Mouse (Mus musculus) megakaryocyte, embryonic 14.5 days (primary cell): ENCODE results near the gene Tns3. TPM values are rescaled to one million over a fixed set of nuclear protein-coding genes. Genes with fewer than 3 reads are reported as not detected.

Source experiments
- H3K27me3 ChIP-seq: replicated peaks from 2 replicates; pipeline ENCODE3; 2012; ENCODE audit warnings: inconsistent platforms
- H3K36me3 ChIP-seq: replicated peaks from 2 replicates; pipeline ENCODE3; 2012; ENCODE audit warnings: low read length, inconsistent platforms, mixed read lengths
- H3K4me1 ChIP-seq: 2 replicates; pipeline ENCODE4 v1.6.1; 2012; ENCODE audit warnings: inconsistent platforms
- H3K4me3 ChIP-seq: replicated peaks from 2 replicates; pipeline ENCODE3; 2012; ENCODE audit warnings: moderate library complexity, mild to moderate bottlenecking, inconsistent platforms
- H3K9me3 ChIP-seq: 2 replicates; pipeline ENCODE4 v1.6.1; 2012; ENCODE audit warnings: inconsistent platforms
- FLI1 ChIP-seq: IDR thresholded peaks from 2 replicates; pipeline ENCODE4 v1.6.1; 2012; ENCODE audit warnings: low read length, inconsistent platforms, mixed read lengths
- GATA1 ChIP-seq: IDR thresholded peaks from 3 replicates; pipeline ENCODE4 v1.6.1; 2012; ENCODE audit warnings: mixed read lengths, low read length, inconsistent platforms, borderline replicate concordance
- polyA plus RNA-seq: library from polyadenylated mRNA; stranded (reverse); fragments of >175 nt; gene quantifications from 2 replicates; pipeline ENCODE4 v1.2.3, GENCODE M21; 2012; ENCODE audit warnings: low replicate concordance; ENCODE audit not compliant: insufficient read depth

The Tns3 gene
- polyA plus RNA-seq, 1 experiment: 1.7 TPM

DNA sequence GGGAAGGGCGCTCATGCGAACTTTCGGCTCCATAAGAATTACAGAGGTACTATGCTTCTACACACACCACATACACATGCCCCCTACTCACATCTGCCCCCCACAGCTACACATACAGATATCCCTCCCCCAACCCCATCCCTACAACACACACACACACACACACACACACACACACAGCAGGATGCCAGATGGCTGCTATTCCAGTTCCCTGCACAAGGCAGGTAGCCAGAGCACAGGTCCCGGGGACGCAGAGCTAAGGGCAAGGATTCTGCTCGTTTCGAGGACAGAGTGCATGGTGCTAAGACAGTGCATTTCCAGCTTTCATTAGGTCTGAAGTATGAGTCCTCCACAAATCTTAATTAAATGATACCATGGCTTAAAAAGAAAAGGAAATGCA lies 168.5 kb downstream of the Tns3 start:
- no peaks in the 10 kb centered on the region for H3K27me3 ChIP-seq
- TF ChIP-seq GATA1 (no peak), FLI1 (no peak)
- H3K4me3 ChIP-seq: no peak overlapping the region
- H3K9me3 ChIP-seq: no peaks in the 10 kb centered on the region
- no peaks in the 10 kb centered on the region for H3K36me3 ChIP-seq
- no peaks in the 10 kb centered on the region for H3K4me1 ChIP-seq

DNA sequence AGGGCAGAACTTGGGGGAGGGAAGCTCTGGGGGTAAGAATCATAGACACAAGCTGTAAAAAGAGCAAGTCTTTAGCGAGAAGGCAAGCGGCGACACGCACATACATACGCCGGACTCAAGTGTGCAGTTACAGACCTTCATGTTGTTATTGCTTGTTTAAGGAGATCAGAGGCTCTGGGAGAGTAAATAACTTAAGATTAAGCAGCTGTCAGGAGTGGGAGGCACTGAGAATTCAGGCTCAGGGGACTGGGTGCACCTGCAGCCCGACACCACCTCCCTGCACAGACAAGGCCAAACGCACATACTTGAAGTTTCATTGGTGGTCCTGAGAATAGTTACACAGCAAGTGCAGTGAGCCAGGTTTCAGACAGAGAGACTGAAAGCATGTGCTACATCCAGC lies 169.3 kb downstream of the Tns3 start:
- H3K27me3 ChIP-seq: no peaks in the 10 kb centered on the region
- no peaks in the 10 kb centered on the region for H3K9me3 ChIP-seq
- no peaks in the 10 kb centered on the region for H3K4me1 ChIP-seq
- H3K4me3 ChIP-seq: no peak overlapping the region
- TF ChIP-seq GATA1 (no peak), FLI1 (no peak)
- H3K36me3 ChIP-seq: no peaks in the 10 kb centered on the region

DNA sequence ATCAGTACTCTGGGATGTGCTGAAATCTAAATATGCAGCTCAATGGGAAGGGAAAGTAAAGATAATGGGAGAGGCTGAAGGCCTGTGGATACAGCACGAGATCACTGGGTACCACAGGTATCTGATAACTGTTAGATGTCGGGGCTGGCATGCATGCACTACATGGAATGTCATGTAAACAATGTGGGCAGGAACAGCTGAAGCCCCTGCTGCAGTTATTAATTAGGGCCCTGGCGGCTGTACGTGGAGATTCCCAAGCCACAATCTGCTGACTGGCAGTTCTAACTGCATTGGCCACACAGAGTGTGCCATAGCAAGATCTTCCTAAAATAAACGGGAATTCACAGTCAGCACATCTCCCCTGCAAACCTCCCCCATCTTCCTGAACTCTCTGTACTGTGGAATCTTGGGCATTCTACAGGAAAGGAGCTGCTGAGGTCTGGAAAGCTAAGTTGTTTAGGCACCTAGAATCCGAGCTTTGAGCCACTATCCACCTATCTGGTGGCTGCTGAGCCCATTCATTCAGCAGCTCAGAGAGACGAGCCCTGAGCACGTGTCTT lies 170.3 kb downstream of the Tns3 start:
- H3K4me3 ChIP-seq: no peak overlapping the region
- no peaks in the 10 kb centered on the region for H3K9me3 ChIP-seq
- no peaks in the 10 kb centered on the region for H3K27me3 ChIP-seq
- H3K36me3 ChIP-seq: no peaks in the 10 kb centered on the region
- H3K4me1 ChIP-seq: no peaks in the 10 kb centered on the region
- TF ChIP-seq GATA1 (no peak), FLI1 (no peak)

DNA sequence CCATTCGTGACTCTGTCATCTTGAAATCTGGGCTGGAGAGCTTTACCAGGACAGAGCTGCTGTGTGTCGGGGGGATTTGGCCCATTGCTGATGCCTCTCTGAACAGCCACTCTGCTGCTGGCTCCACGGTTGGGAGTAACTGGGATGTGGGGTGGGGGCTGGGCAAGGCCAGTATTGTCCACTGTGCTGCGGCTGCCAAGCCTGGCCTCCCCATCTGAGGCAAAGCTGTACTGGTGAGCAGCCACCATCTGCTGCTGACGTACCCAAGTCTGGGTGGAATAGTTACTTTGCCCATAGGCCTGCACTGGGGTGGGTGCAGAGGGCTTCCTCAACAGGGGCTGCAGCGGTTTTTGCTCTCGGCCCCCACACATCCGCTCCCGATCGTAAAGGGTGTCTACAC lies 172.0 kb downstream of the Tns3 start:
- no peaks in the 10 kb centered on the region for H3K27me3 ChIP-seq
- H3K4me3 ChIP-seq: no peak overlapping the region
- TF ChIP-seq FLI1 (no peak), GATA1 (no peak)
- no peaks in the 10 kb centered on the region for H3K36me3 ChIP-seq
- no peaks in the 10 kb centered on the region for H3K4me1 ChIP-seq
- H3K9me3 ChIP-seq: no peaks in the 10 kb centered on the region

DNA sequence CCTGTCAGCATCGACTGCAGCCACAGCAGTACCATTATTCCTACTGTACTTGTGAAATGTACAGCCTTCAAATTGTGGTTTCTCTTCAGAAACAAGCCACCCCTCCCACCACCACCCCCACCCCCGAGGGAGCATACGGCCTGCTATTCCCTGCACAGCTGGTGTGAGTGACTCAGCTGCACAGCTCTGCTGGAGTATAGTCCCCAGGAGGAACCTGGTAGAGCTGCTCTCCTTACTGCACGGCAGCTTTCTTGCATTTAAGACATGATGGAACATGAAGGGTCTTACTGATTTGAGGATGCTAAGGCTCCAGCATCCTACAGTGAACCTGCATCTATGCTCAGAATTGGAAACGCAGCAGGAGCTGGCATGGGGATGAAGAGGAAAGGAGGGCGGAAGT lies 176.1 kb downstream of the Tns3 start:
- no peaks in the 10 kb centered on the region for H3K4me1 ChIP-seq
- H3K9me3 ChIP-seq: no peaks in the 10 kb centered on the region
- no peak overlapping the region for H3K4me3 ChIP-seq
- no peaks in the 10 kb centered on the region for H3K27me3 ChIP-seq
- H3K36me3 ChIP-seq: no peaks in the 10 kb centered on the region
- TF ChIP-seq FLI1 (no peak), GATA1 (no peak)

DNA sequence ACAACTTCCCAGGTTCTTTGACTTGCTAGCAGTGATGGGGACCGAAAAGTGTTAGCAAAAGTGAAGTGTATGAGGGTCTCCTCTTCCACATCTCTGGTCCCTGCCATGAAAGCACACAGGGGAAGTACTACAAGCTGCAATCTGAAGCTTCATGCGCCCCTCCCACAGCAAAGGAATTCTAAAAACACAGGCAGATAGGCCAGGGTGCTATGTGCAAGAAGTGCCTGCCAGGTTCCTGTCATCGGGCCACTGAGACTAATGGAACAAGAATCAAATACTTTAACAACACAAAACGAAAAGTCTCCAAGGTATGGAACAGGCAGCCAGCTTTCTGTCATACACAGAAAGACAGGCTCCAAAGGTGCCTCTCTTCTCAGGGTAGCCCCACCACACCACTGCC lies 177.8 kb downstream of the Tns3 start:
- Histone ChIP-seq H3K4me3 (no peak overlapping the region), H3K36me3 (no peaks in the 10 kb centered on the region), H3K4me1 (no peaks in the 10 kb centered on the region), H3K27me3 (no peaks in the 10 kb centered on the region), H3K9me3 (no peaks in the 10 kb centered on the region)
- TF ChIP-seq FLI1 (no peak), GATA1 (no peak)

DNA sequence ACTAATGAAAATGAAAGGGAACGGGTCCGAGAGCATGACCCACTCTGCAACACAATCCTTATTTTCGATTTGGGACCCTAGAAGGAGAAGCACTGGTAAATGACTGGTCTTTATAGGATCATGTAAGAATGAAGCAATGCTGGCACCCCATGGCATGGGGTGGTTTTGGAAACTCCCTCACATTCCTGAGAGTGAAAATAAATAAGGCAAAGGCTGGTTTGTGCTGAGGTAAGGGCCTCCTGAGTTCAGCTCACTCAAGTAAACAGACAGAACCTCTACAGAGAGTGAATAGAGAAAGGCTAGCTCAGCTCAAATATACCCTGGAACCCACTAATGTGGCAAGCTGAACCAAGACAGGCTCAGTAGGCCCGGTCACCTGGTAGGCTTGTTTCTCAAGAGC lies 179.8 kb downstream of the Tns3 start:
- Histone ChIP-seq H3K36me3 (no peaks in the 10 kb centered on the region), H3K9me3 (no peaks in the 10 kb centered on the region), H3K4me1 (no peaks in the 10 kb centered on the region), H3K4me3 (no peak overlapping the region), H3K27me3 (no peaks in the 10 kb centered on the region)
- no peak for TF ChIP-seq FLI1
- no peak for TF ChIP-seq GATA1

DNA sequence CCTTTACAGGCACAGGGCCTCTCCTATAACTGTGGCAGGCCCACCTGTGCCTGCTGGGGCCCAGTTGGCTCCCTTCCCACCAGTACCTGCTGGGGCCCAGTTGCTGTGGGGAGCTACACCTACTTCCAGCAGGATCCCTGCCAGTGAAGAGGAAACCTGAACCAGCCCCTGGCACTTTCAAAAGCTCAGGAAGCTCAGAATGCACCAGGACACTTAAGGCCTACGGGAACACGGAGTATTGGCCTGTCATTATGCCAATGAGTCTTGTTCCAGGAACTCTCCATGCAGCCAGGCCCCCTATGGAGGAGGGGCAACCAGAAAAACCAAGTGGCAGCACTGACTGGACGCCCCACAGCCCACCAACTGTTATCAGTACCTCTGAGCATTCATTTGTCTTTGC lies 181.6 kb downstream of the Tns3 start:
- Histone ChIP-seq H3K36me3 (no peaks in the 10 kb centered on the region), H3K4me3 (no peak overlapping the region), H3K27me3 (no peaks in the 10 kb centered on the region), H3K9me3 (no peaks in the 10 kb centered on the region), H3K4me1 (no peaks in the 10 kb centered on the region)
- TF ChIP-seq FLI1 (no peak), GATA1 (no peak)

DNA sequence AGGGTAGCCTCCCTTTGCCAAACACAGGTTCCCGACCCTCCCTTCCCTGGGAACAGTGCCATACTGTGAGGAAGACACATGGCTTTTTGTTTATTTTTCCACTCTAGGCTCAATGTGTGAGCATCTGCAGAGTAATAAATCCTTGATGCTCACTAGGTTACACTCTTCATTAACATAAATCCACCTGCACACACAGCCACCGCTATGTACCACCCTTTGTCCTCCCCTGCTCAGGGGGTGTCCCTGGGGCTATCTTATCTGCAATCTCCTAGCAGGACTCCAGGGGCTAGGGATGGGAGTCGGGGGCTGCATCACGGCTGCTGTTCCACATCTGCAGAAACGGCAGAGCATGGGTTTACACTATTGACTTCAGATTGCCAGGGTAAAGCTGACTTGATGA lies 182.4 kb downstream of the Tns3 start:
- TF ChIP-seq GATA1 (no peak), FLI1 (no peak)
- no peaks in the 10 kb centered on the region for H3K27me3 ChIP-seq
- H3K36me3 ChIP-seq: no peaks in the 10 kb centered on the region
- H3K4me3 ChIP-seq: no peak overlapping the region
- no peaks in the 10 kb centered on the region for H3K4me1 ChIP-seq
- no peaks in the 10 kb centered on the region for H3K9me3 ChIP-seq

DNA sequence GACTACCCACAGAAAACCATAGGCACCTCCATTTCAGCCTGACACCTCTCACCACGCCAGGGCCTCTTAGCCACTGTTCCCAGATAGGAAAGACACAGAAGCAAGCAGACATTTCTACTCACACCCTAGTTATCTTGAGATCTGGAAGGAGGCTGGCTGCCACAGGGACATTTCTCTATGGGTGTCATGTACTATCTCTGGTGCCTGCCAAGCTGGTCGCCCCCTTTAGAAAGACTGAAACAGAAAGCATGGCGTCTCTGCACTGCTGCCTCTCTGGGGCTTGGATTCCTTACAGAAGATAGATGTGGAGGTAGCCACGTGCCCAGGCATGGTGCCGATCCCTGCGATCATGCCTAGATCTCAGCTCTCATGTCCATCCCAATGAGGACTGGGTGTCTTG lies 182.8 kb downstream of the Tns3 start:
- no peaks in the 10 kb centered on the region for H3K27me3 ChIP-seq
- TF ChIP-seq FLI1 (no peak), GATA1 (no peak)
- no peaks in the 10 kb centered on the region for H3K4me1 ChIP-seq
- H3K9me3 ChIP-seq: no peaks in the 10 kb centered on the region
- no peak overlapping the region for H3K4me3 ChIP-seq
- no peaks in the 10 kb centered on the region for H3K36me3 ChIP-seq

DNA sequence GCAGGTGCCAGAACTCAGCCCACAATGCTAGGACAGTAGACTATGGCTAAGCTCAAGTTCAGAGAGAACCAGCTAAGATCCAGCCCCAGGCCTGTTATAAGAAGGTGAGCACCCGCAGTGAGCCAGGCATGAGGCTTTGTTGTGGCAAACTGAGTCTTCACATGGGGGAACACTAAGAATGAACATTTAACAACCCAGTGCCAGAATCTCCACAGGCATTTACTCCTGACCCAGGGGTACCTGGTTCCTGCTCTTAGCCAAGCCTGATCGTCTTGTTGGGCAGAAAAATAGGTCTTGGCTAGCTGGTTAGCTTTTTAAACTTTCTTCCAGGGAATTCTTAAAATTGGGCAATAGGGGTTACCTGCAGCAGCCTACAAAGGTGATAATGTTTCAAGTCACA lies 184.5 kb downstream of the Tns3 start:
- Histone ChIP-seq H3K36me3 (no peaks in the 10 kb centered on the region), H3K4me3 (no peak overlapping the region), H3K27me3 (no peaks in the 10 kb centered on the region), H3K4me1 (no peaks in the 10 kb centered on the region), H3K9me3 (no peaks in the 10 kb centered on the region)
- TF ChIP-seq GATA1 (no peak), FLI1 (no peak)

DNA sequence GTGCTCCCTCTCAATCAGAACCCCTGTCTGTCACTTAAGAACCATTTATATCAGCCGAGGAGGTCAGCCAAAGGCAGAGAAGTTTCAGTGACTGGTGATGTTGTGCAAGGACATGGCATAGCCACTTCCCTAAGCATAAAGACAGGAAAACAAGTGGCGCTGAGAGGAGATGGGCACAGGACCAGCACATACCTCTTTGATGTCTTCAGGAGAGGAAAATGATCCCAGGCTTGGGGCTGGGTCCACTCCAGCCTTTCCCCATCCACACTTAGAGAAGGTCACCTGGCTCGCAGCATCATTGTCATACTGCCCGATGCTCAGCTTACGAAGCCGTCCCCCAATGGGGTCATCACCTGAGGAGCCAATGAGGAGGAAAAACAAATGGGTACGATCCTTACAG lies 185.0 kb downstream of the Tns3 start:
- H3K4me1 ChIP-seq: no peaks in the 10 kb centered on the region
- no peaks in the 10 kb centered on the region for H3K27me3 ChIP-seq
- H3K4me3 ChIP-seq: no peak overlapping the region
- no peaks in the 10 kb centered on the region for H3K9me3 ChIP-seq
- no peak for TF ChIP-seq GATA1
- no peak for TF ChIP-seq FLI1
- no peaks in the 10 kb centered on the region for H3K36me3 ChIP-seq
